Comparison of ENCODE assay signal across 1 mouse cellular context in genomic region chr4:137391287-137391686, GRCm38 (mm10).
TF ChIP-seq lines count a peak whose summit lies in the region.

No protein-coding gene starts in this region.

TF ChIP-seq in CH12.LX, 34 proteins besides CTCF, POLR2A, EP300 and RAD21:
- TF ChIP-seq SMC3 (IDR thresholded peaks at IDR 0.05; ENCODE audit: low read depth, low read length) (peak; percentile 28), TBP (conservative IDR thresholded peaks at IDR 0.05; ENCODE audit: low read depth, low read length) (no peak)
TF ChIP-seq in CH12.LX: peak in this region for 1.
